Mouse (Mus musculus): Measurements from ENCODE around the gene Tmcc2.
A peak's percentile ranks its signal among the peaks of the same experiment; 100 is the strongest.
"Not testable (repeated sequence)": the region's sequence is repeated elsewhere in the genome, so short reads cannot be mapped to it uniquely, and the experiment has no call there.

Gene Tmcc2

DNA sequence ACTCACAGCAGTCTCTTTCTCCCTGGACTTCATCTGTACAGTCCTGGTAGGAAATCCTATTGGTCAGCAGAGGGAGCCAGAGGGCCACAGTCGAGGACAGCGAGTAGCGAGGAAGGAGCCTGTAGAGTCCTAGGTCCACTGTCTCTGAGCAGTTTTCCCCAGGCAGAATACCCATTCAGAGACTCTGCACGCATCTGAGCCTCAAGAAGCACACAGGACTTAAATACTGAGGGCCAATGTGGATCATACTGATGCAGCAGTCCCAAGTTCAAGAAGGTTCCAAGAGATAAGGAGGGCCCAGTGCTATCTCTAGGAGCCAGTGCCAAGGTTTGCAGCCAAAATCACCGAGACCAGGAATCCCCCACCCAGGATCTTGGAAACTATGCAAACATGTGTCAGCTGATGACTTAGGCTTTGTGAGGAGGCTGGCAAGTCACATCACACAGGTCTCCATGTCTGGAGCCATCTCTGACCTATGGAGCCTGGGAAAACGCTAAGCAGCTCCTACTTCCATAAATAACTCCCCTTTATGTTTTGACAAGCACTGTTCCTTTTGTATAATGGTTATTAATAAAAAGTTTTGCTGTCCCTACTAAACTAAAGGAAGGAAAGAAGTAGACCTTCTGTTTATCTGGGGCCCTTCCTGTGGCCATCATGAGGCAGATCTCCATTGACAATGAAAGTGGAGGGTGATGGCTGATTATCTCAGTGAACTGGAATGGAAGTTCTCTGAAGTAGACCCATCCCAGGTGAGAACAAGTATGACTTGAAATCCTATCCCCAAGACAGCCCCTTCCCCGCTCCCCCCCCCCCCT is 23.2 kb downstream of the Tmcc2 start:
- DNase-seq (ENCODE audit: low read depth, low spot score): no peak

- DNase-seq (ENCODE audit: low read depth, low spot score): no peak
Observed at GRCm38 (mm10) chr1:132366937-132367336, 24.1 kb downstream of the Tmcc2 start.

DNA sequence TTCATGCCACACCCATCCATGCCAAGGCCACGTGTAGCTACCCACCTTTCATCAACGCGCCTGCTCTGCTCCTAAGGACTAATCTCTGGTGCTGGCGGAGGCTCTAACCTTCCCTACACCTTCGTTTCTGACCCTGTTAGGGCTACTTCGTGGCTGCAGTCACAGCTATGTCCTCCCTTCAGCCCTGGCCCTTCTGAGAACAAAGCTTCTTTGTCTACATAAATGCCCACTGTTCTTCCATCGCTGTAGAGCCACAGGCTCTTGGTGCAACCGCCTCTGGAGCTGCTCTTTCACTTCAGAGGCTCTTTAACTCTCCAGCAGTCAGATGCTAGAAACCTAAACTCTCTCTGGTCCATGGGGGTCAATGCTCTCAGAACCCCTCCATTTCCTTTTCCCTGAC is 24.8 kb downstream of the Tmcc2 start:
- no peak for DNase-seq (ENCODE audit: low read depth, low spot score)

- DNase-seq (ENCODE audit: low read depth, low spot score): no peak
Observed at GRCm38 (mm10) chr1:132365645-132366044, 25.4 kb downstream of the Tmcc2 start.

GRCm38 (mm10) chr1:132364896-132365557 is 26.1 kb downstream of the Tmcc2 start:
- no peak for DNase-seq (ENCODE audit: low read depth, low spot score)

DNA sequence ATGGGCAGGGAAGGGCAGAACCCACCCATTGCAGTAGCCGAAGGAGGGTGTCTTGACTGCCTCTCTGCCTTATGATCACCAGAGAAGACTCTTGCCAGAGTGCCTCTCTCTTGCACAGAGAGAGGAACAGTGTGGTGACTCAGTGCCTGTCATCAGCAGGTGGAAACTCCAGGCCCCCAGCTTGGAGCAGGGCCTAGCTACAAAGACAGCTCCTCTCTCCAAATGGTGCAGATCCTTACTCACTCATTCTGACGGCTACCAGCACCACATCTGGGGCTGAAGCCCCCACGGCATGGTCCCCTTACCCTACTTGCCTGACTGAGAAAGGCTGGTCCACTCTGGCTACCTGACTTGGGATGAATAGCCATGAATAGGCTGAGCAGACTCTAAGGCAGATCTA is 26.7 kb downstream of the Tmcc2 start:
- no peak for DNase-seq (ENCODE audit: low read depth, low spot score)

DNA sequence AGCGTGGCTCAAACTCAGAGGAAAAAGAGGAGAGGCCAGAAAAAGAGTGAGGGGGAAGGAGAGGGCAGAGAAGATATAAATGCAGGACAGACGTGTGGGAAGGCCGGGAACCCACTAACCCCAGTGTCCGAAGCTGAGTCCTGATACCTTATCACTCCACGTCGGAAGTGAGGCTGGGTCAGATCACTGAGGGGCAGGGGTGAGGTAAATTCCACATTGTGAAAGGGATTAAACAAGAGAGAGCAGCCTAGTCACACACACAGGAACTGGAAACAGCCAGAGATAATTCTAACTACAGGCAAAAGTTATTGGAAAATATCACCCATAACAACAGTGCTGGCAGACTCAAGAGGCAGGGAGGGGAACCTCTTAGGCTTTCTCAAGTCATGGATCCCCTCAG is 29.1 kb downstream of the Tmcc2 start:
- no peak for DNase-seq (ENCODE audit: low read depth, low spot score)

DNA sequence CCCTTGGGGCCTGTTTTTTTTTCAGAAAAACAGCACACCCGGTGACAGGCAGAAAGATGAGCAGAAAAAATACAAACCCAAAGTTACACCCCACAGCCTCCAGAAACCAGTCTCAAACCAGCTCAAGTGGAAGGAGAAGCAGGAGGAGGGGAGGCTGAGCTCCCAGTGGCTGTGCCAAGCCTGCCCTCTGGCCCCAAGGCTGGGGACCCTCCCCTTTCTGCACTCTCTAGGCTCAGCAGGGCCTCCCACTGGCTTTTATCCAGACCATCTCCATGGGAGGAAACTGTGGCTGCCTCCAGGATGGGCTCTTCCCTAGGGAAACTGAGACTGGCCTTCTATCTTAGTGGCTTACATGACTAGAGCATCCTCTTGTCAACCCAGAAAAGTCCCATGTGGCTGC is 34.2 kb downstream of the Tmcc2 start:
- DNase-seq (ENCODE audit: low read depth, low spot score): no peak

DNA sequence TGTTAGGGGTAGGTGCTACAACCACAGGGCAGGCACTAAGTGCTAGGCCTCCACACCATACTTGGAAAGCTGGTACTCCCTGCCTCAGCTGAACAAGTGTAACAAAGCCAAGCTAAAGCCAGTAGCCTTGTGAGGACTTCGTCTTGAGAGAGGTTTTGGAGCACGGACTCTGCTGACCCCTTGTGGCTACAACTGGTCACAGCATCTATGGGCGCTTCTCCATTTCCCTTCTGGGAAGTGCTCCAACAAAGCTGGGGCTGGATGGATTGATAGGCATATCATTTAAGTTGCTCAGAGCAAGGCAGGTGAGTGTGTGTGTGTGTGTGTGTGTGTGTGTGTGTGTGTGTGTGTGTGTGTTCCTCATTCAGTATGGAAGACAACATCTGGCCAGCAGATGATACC is 35.2 kb downstream of the Tmcc2 start:
- peak; percentile 57 for DNase-seq (ENCODE audit: low read depth, low spot score)

GRCm38 (mm10) chr1:132355162-132355601 is 35.9 kb downstream of the Tmcc2 start:
- DNase-seq (ENCODE audit: low read depth, low spot score): no peak

- no peak for DNase-seq (ENCODE audit: low read depth, low spot score)
Observed at GRCm38 (mm10) chr1:132354234-132354633, 36.8 kb downstream of the Tmcc2 start.

DNA sequence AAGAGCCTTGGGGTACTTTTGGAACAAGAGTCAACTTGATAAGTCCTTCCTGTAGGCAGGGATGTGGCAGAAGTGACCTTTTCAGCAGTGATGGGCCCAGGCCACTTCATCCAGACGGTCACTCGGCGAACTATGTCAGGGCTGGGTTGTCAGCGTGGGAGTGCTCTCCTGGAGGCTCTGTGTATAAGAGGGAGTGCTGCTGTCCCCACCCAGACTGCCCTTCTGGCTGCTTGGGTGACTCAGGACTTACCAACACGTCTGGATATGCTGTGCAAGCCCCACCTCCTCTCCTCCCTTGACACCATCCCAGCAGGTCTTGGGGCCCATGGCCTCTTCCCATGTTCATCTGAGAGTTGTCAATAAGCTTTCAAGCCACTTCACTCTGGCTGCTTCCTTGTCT is 37.7 kb downstream of the Tmcc2 start:
- DNase-seq (ENCODE audit: low read depth, low spot score): no peak

GRCm38 (mm10) chr1:132351058-132351457 is 40.0 kb downstream of the Tmcc2 start:
- DNase-seq (ENCODE audit: low read depth, low spot score): no peak

GRCm38 (mm10) chr1:132349601-132350000 is 41.5 kb downstream of the Tmcc2 start:
- not testable (repeated sequence) for DNase-seq (ENCODE audit: low read depth, low spot score)

DNA sequence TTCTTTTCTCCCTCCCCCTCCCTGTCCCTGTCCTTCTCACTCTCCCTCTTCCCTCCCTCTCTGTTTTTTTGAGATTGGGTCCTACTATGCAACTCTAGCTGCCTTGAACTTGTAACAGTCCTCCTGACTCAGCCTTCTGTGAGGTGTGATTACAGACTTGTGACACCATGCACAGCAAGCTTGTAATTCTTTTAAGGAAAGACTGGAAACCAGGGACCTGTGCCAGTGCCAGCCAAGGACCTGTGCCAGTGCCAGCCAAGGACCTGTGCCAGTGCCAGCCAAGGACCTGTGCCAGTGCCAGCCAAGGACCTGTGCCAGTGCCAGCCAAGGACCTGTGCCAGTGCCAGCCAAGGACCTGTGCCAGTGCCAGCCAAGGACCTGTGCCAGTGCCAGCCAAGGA is 42.0 kb downstream of the Tmcc2 start:
- not testable (repeated sequence) for DNase-seq (ENCODE audit: low read depth, low spot score)

DNA sequence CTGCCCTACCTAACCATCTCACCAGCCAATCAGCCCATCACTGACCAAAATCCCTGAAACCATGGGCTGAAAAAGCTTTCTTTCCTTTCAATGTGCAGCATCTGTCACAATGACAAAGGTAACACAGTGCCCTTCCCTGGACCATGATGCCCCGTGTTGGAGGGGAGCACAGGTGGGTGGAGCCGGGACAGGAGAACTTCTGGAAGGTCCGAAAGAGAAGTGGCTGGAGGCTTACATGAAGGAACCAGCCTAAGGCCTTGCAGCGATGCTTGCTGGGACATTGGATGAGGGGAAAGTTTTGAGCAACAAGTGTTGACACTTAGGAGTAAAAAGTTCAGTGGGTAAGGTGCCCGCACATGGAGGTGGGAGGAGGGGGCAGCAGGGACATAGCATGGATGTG is 42.7 kb downstream of the Tmcc2 start:
- DNase-seq (ENCODE audit: low read depth, low spot score): no peak

GRCm38 (mm10) chr1:132346951-132347350 is 44.1 kb downstream of the Tmcc2 start:
- no peak for DNase-seq (ENCODE audit: low read depth, low spot score)

DNA sequence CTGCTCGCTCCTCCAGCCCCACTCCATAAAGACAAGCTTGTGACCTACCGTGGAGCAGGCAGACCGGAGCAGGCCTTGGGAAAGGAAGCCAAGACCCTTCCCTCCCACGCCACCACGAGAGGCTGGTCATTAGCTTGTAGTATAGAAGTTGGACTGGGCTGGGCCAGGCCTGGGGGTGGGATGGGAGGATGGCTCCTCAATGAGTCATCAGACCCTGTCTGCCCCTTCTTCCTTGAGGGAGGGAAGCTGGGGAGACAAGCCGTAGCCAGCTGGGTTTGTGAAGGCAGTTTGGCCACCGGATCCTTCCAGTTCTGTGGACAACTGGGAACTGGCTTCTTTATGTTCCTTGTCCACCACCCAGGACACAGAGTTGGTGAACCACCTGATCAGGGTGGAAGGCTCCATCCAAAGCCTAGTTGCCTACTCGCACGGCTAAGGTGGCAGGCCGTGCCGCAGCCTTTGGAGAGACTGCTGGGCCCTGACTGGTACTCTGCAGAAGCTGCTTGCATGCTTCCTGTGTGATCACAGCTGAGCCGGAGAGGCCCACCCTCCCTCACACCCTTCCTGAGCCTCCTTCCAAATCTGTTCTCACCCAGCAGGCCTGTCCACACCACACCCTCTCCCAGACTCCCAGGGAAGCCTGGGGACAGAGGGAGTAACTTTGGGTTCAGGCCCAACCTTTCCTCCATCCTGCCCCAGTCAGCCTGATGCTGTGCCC is 44.8 kb downstream of the Tmcc2 start:
- DNase-seq (ENCODE audit: low read depth, low spot score): no peak

GRCm38 (mm10) chr1:132345514-132345913 is 45.6 kb downstream of the Tmcc2 start:
- no peak for DNase-seq (ENCODE audit: low read depth, low spot score)

GRCm38 (mm10) chr1:132343656-132344055 is 47.4 kb downstream of the Tmcc2 start:
- no peak for DNase-seq (ENCODE audit: low read depth, low spot score)

GRCm38 (mm10) chr1:132343191-132343590 is 47.9 kb downstream of the Tmcc2 start:
- no peak for DNase-seq (ENCODE audit: low read depth, low spot score)

- DNase-seq (ENCODE audit: low read depth, low spot score): no peak
Observed at GRCm38 (mm10) chr1:132342518-132342917, 48.6 kb downstream of the Tmcc2 start.

All from WW6 (cell line).